Mouse (Mus musculus): Measurements from ENCODE around the gene Cenps.
"Not testable (repeated sequence)": the region's sequence is repeated elsewhere in the genome, so short reads cannot be mapped to it uniquely, and the experiment has no call there.

The Cenps gene

DNA sequence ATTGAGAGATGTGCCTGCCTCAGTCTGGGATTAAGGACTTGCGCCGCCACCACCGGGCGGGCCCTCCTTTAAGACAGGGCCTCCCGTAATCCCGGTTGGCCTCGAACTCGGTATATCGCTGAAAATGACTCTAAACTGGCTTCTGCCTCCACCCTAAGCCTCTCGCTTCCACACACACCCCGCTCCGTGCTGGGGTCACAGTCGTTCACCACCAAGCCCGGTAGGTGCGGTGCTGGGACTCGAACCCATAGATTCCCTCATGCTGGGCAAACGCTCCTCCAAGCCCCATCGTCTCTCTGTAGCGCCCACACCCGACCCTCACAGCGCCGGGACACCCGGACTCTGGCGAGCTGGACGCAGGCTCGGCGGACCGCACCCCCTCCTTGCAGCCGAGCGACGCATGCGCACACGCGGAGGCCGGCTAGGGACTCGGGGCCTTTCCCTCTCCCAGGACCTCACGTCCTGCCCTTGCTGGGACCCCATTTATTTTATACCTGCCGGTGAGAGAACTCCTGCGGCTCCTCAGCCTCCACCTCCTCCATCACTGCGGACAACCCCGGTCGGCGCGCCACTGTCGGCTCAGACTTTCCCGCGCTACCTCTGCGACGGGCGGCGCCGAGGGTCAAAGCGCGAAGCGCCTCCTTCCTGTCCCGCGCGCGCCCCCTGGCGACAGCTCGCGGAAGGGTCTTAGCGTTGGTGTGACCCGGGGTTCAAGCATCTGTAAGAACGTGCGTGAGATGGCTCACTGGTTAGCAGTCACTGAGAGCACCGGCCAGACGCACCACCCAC, at the start of gene Cenps:
Gene Cenps, minus strand, starts transcription at position 648 of the 789 bp plus-strand sequence.
- DNase-seq = peak; percentile 87 to 95

DNA sequence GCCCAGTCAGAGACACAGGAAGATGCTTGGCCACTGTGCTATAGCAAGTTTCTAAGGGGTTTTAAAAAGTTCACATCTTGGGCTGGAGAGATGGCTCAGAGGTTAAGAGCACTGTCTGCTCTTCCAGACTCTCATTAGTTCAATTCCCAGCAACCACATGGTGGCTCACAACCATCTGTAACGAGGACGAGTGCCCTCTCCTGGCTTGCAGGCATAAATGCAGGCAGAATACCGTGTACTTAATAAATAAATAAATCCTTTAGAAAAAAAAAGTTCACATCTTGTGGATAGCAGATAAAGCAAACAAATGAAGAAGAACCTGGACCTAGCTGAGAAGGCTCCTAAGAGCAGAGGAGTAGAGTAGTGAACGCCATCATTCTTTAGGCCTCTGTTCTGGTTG, 45.3 kb upstream of the Cenps start:
- DNase-seq = peak in 1 of 2 experiments; percentile 28

DNA sequence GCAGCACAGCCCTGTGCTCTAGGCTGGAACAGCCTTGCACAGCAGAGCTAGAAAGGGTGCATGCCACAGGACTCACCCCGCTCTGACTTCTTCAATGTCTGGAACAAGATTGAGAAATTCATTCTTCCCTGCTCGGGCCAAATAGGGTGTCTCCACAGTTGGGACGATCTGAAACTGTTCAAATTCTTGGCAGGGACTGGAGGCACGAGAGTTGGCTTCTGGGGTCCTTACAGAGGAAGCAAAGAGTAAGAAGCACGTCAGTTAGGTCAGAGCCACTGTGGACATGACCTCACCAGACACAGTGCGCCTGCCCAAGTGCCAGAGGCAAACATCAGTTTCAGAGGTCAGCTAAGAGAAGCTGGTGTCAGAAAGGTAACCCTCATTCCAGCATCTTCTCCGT, 44.8 kb upstream of the Cenps start:
- no peak for DNase-seq

DNA sequence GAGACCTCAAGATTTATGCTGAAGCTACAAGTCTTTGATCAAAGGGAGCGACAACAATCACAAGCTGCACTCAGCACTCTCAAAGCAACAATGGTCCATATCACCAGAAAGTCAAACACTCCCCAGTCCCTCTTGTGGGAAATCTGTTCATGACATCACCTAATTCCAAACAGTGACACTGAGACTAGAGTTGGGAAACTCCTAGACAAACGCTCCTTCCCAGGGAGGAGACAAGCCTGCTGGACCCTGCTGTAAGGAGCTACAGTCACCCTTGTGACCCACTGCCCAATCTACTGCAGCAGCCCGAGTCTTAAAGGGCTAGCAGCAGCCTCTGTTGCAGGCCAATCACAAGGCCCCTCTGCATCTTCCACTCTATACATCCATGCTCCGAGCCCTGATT, 42.1 kb upstream of the Cenps start:
- DNase-seq = no peak

DNA sequence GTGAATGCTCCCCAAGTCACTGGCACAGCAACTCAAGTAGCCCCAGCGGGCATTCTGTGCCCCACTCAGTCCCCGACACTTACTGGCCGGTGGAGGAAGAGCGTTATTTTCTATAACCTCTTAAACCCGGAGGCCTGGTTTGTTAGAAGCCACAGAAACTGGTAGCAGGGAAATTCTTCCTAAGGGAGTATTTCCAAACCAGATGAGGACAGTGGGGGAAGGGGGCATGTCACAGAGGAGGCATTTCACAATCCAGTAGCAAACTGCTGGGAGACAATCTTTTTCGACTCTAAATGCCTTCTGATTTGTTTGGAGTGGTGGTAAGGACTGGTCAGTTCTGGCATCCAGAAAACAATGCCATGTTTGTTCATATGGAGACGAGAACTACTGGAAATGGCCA, 41.7 kb upstream of the Cenps start:
- no peak for DNase-seq

DNA sequence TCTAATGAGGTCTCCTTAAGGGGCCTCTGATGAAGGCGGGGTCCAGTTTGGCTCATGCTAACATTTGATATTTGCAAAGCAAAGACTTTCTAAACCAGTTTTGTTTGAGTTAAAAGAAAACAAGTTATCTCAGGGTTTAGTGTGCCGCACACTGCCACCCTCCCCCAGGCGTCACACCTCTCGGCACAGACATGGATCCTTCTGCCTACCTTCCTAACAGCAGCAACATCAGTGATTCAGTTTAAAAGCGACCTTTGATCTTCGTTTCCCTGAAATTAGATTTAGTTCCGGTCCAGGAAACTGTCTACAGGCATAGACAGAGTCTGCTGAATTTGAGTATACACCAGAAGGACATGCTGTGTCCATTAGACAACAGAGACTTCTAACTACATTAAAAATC, 40.9 kb upstream of the Cenps start:
- no peak for DNase-seq

DNA sequence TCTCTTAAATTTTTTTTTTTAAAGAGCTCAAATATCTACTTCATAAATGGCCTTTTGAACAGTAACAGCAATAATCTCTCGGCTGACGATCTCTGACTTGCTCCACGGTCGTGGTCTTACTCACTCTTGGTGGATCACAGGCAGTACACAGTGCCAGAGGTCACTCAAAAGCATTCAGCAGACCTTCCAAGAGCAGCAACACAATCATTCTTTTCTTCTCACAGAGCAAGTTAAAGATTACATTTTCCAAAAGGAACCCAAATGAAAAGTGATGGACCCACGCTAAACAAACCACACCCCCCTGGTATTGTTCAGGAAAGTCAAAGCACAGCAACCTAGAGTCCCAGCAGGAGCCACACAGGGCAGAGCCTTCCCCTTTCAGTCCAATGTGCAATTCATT, 39.6 kb upstream of the Cenps start:
- DNase-seq = no peak

DNA sequence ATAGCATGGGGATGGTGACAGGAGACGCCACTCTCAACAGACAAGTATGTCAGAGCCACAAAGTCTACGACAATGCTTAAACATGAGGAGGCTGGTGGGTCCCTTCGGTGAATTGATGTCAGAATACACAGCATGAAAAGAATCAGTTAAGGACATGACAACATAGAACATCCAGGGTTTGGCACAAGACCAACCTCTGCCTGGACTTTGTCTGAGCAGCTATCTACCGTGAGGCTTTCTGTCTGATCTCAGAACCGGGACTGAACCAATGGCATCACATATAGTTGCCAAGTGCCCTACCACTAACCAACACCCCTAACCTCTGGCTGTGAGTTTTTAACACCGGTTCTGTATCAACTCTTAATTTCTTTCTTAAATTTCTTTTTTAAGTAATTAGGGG, 39.2 kb upstream of the Cenps start:
- no peak for DNase-seq

DNA sequence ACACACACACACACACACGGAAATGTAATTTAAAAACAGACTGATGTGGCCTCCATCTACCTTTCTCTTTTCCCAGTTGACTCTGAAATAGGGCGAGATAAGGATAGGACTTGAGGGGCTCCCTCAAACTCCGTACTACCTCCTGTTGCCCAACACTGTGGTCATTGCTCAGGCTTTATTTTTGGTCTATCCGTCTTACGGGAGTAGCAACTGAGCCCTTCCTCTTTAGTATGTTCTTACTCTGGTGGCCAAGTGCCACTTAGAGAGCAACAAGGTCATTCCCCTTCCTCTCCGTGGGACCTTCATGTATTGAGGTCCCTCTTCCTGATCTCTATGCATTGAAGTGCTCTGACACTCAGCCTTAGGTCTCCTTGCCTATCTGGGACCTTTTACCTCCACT, 36.2 kb upstream of the Cenps start:
- no peak for DNase-seq

DNA sequence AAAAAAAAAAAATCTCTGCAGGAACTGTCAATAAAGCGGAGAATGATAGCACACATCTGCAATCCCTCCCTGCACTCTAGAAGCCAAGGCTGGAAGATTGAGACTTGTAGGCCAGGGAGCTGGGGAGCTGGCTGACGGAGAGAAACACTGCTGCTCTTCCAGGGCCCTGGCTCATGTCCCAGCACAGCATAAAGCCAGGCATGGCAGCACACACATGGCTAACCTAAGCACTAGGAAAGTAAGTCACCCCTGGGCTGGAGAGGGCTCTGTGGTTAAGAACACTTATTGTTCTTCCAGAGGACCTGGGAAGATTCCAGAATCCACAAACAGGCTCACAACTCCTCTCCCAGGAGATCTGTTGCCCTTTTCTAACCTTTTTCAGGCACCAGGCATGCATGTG, 35.2 kb upstream of the Cenps start:
- peak; percentile 51 to 56 for DNase-seq

DNA sequence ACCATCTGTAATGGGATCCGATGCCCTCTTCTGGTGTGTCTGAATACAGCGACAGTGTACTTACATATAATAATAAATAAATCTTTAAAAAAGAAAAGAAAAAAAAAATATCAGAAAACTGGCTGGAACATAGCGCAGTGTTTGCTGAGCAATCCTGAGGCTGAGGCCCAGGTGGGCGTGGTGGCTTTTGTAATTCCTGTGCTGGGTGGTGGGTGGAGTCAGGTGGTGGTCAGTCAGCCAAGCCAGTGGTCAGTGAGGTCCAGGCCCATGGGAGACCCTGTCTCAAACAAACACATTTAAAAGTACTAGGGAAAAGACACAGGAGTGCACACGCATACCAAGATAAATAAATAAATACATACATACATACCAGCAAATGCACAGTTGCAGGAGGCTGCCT, 34.7 kb upstream of the Cenps start:
- DNase-seq = no peak

DNA sequence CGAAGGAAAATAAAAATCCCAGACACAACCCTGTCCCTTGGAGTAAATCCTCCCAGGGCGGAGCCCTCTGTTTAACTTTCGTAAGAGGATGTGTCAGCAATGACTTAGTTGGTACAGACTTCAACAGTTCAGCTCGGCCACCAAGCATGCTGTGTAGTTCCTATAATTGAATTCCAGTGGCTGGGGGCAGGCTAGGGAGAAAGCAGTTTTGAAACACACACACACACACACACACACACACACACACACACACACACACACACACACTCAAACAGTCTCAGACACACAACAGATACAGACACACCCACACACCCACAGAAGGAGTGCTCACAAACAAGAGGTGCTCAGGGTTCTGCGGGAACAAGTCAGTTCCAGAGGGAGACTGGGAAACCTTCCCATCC, 34.2 kb upstream of the Cenps start:
- DNase-seq = no peak

DNA sequence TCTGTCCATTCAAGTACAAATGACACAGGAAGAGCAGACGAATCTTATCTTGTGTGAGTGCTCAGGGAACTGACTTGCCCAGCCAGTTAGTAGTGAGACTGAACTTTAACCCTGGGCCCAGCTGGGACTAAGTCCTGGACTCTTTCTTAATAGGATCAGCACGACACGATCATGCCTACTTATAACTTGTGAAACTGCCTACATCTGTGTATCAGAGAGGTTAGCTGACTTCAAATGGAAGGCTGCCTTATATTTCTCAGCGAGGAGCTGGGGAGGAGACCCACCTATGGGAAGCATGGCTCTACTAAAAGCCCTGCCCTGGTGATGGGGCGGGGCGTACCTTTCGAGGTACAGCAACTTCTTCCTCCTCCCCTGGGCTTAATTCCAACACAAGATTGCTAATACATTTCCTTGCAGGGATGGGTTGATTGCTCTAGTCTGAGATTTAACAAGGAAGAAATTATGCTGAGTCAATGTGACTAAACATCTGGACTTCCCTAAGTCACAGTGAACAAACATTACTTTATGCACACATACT, 33.0 kb upstream of the Cenps start:
- no peak for DNase-seq

DNA sequence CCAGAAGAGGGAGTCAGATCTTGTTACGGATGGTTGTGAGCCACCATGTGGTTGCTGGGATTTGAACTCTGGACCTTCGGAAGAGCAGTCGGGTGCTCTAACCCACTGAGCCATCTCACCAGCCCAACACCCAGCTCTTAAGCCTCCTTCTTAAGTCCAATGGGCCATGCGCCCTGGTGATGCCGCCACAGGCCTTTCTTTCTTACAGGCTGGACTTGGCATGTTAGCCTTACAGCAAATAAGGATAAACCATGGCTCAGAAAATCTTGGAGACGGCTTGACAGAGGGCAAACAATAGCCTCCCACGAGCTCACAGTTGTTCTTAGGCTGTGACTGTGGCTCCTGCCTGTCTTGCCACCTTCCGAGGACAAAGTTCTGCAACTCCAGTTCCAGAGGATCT, 32.5 kb upstream of the Cenps start:
- DNase-seq = not testable (repeated sequence)

DNA sequence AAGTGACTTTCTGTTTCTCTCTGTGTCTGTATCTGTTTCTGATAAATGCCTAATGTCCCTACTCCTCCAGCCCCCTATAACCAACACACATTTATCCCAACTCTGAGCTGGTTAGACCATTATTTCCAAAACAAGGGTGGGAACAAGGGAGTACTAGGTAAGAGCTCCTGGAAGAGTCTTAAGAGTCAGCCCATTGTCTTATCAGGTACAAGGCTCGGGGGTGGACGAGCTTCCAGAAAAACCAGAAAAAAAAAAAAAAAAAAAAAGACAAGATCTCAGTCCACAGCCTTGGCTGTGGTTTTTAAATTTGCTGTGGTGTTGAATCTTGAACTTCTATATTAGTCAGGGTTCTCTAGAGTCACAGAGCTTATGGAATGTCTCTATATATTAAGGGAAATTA, 30.6 kb upstream of the Cenps start:
- DNase-seq = no peak

DNA sequence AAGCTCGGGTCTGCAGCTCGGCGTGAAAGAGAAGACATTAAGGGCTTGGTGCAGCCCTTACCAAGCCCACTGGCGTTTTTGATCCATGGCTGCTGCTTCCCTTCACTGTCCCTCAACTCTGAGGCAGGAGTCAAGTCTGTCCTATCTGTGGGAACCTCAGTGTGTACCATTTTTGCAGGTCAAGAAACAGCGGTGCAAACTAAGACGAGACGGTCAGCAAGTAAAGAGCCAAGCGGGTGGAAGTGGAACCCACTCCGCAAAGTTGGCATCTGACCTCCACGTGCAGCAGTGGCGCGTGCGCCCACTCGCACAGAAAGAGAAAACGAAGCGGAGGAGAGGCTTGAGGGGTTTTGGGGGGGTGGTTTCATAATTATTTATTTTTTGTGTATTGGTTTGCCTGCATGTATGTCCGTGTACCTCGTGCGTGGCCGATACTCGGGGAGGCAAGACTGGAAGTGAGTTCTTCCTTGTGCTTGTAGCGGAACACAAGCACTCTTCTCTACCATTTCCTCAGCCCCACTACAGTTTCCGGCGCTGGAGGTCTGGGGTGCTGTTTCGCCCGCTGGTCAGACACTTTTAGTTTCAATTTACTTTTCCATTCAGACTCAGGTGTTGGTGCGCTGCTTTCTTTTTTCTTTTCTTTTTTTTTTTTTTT, 29.7 kb upstream of the Cenps start:
- DNase-seq = peak in 1 of 2 experiments; percentile 27

DNA sequence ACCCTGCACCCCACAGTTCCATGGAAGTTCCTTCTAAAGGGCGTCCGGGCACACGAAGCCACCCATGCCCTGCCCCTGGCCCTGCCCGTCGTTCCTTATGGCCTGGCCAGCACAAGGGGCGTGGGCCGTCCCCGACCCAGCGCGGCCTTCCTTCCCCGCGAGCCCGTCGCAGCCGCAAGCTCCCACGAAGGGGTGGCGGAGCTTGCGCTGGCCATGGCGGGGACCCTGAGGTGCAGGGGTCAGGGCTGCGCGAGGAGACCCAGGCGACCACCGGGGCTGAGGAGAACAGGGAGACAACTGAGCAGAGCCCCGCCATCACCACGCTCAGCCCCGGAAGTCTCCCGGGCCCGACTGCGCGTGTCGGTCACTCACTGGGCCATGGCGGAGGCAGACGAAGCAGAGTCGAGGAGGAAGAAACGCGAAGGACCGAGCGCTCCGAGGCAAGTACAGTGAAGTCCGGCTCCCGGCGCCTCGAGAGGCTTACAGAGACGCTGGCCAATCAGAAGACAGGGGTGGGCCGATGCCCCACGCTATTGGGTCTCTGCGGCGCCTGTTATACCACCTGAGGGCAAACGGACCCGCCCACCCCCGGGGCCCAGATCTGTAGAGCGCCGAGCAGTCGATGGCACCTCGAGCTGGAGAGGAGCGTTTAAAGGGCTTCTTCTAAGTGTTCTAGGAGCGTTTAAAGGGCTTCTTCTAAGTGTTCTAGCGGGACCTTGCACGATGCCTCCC, 29.0 kb upstream of the Cenps start, which contains the start of gene Pgd:
Gene Pgd, minus strand, starts transcription at position 557 of the 732 bp plus-strand sequence.
- DNase-seq = peak; percentile 96 to 98

DNA sequence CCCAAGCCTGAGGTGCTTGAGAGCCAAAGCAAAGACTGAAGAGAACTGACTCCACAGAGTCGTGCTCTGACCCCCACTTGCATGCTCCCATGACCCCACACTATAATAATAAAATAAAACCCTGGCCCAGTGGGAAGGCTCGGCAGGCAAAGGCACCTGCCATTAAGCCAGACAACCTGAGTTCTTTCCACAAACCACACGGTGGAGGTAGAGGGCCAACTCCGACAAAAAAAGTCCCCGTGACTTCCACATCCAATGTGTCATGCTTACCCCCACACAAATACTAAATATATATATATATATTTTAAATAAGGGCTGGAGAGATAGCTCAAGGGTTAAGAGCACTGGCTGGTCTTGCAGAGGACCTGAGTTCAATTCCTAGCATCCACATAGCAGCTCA, 26.7 kb upstream of the Cenps start:
- DNase-seq = no peak

DNA sequence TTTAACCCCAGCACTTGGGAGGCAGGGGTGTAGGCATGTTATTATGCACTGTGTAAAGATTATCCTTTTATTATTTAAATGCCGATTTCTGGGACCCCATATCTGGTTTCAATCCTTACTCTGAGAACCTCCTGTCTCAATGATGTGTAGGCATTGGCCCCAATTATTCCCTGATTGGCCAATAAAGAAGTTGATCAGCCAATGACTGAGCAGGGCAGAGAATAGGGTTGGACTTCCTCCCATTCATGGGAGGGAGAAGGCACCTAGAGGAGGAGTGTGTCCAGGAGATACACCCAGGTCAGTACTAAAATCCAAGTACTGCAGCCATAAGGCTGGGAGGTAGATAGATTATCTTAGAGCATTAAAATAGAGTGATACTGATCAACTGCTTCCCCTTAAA, 25.8 kb upstream of the Cenps start:
- DNase-seq = no peak

DNA sequence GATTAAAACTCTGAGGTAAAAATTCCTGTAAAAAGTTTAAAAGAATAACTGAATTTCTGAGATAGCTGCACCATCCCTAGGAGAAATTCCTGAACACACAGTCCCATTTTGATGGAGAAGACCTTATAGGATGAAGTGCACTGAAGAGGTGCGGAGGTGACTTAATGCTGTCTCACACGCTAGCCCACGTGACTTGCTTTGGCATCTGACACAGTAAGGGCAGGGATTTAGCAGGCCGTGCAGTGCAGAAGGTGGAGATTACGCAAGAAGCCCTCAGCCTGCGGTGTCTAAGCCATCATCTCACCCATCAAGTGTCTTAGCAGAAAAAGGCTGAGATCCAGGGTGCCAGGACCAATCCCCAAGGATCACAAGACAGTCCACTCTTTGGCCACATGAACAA, 23.7 kb upstream of the Cenps start:
- no peak for DNase-seq

DNA sequence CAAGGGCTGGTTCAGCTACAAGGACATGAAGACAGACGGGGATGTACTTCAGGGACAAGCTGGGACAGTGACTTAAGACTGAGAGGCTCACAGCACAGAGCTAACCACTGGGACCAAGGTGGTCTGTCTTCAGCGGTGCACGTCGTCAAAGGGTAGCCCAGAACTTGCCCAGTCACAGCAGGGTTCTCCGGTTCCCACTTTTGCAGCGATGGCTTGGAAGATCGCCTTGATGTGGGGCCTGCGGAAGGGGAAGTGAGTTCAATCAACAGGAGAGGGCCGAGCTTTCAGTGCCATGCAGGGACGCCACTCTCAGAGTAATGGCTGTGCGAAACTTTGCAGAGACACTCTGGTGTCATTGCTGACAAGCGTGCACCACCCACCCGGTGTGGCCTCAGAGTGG, 22.5 kb upstream of the Cenps start:
- DNase-seq = no peak

DNA sequence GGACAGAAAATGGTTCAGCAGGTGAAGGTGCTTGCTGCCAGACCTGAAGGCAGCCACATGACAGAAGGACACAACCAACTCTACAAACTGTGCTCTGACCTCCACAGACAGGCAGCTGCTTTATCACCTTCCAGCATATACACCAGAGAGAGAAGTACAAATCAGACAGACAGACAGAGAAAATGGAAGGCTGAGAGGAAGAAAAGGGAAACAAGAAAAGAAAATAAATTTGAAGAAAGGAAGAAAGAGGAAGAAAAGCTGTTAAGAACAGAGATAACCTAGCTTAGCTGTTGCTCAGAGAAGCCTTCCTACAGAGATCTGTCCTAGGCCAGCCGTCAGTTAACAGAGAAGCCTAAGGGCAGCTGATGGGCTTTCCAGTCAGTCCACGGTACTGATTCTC, 21.8 kb upstream of the Cenps start:
- no peak for DNase-seq

DNA sequence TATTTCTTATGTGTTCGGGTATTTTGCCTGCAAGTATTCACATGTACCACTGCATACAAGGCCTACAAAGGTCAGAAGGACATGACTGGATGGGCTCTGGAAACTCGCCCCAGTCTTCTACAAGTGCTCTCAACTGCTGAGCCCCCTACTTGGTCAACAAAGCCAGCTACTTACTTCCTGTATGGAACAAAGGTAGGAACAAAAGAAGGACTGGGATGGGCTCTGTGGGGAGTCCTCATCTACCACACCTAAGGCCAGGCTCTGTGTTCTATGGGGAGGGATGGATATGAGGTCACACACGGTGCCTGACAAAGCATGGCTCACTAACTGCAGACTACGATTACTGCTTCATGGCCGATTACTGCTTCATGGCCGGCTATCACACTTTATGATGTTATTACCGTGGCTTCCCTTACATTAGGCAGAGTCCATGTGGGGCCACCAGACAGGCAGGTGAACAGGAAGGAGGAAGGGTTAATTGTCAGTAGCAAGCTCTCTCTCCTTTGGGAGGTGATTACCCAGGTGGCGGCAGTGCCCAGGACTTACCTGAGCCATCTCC, 20.1 kb upstream of the Cenps start:
- DNase-seq = no peak
